Mouse (Mus musculus) layer of hippocampus, adult 9-10 months (tissue): ENCODE data around the gene Aqr.

ENCODE experiments used
- DNase-seq: peaks from one replicate; pipeline ENCODE4 v3.0.0; 2022; ENCODE audit warnings: low spot score

Gene Aqr

GRCm38 (mm10) chr2:114060071-114060591 lies 126.7 kb downstream of the Aqr start:
- DNase-seq = no peak

- no peak for DNase-seq
These were observed 127.2 kb downstream of the Aqr start for GRCm38 (mm10) chr2:114059608-114060007.

- DNase-seq = no peak
These were observed 128.5 kb downstream of the Aqr start for GRCm38 (mm10) chr2:114058226-114058796.

GRCm38 (mm10) chr2:114057303-114057853 lies 129.4 kb downstream of the Aqr start:
- DNase-seq = no peak

GRCm38 (mm10) chr2:114054129-114054528 lies 132.7 kb downstream of the Aqr start:
- DNase-seq = no peak

GRCm38 (mm10) chr2:114052696-114053598 lies 133.9 kb downstream of the Aqr start, which contains the start of gene Actc1:
Gene Actc1, minus strand, starts transcription at chr2:114053548.
- no peak for DNase-seq

- DNase-seq = no peak
These were observed 135.0 kb downstream of the Aqr start for GRCm38 (mm10) chr2:114051871-114052241.
